Mouse (Mus musculus) ES-Bruce4 (cell line): ENCODE results near the gene Etv5. TPM values are rescaled to one million over a fixed set of nuclear protein-coding genes. Genes with fewer than 3 reads are reported as not detected.

Source experiments
- H3K27ac ChIP-seq: 2 replicates; pipeline ENCODE4 v1.5.1; 2012; ENCODE audit warnings: low read length, inconsistent platforms; ENCODE audit not compliant: insufficient read depth
- H3K27me3 ChIP-seq: 2 replicates; pipeline ENCODE4 v1.6.1; 2012; ENCODE audit warnings: mild to moderate bottlenecking, low read length, inconsistent platforms; ENCODE audit not compliant: control insufficient read depth, poor library complexity, insufficient read depth, severe bottlenecking
- H3K36me3 ChIP-seq: 2 replicates; pipeline ENCODE4 v1.6.1; 2012; ENCODE audit warnings: inconsistent platforms, mild to moderate bottlenecking, low read length, moderate library complexity; ENCODE audit not compliant: control insufficient read depth, poor library complexity, insufficient read depth, severe bottlenecking
- H3K4me1 ChIP-seq: one replicate; pipeline ENCODE4 v1.8.1; 2011; ENCODE audit warnings: low read length; ENCODE audit not compliant: control insufficient read depth, insufficient read depth
- H3K4me3 ChIP-seq: 2 replicates; pipeline ENCODE4 v1.5.1; 2011; ENCODE audit warnings: low read depth, mild to moderate bottlenecking, low read length
- H3K9ac ChIP-seq: 2 replicates; pipeline ENCODE4 v1.6.1; 2012; ENCODE audit warnings: low read depth, mild to moderate bottlenecking, inconsistent platforms; ENCODE audit not compliant: poor library complexity, severe bottlenecking
- H3K9me3 ChIP-seq: replicated peaks from 2 replicates; pipeline ENCODE4 v1.6.1; 2012; ENCODE audit warnings: mild to moderate bottlenecking, low read length, inconsistent platforms; ENCODE audit not compliant: control insufficient read depth, poor library complexity, insufficient read depth, severe bottlenecking
- CTCF ChIP-seq: IDR thresholded peaks from one replicate; pipeline ENCODE4 v1.8.1; 2011; ENCODE audit warnings: low read depth, low read length
- EP300 ChIP-seq: IDR thresholded peaks from 2 replicates; pipeline ENCODE4 v1.6.1; 2011; ENCODE audit warnings: low read depth, low read length; ENCODE audit not compliant: insufficient read depth
- POLR2A ChIP-seq: IDR thresholded peaks from one replicate; pipeline ENCODE4 v1.8.1; 2011; ENCODE audit warnings: low read length; ENCODE audit not compliant: insufficient read depth
- polyA plus RNA-seq: library from polyadenylated mRNA; stranded (reverse); fragments of >200 nt; gene quantifications from 2 replicates; pipeline ENCODE4 v1.2.4, GENCODE M21; 2011; ENCODE audit warnings: low read depth; ENCODE audit not compliant: missing spikeins, insufficient read depth, insufficient read length

The Etv5 gene
- polyA plus RNA-seq, 1 experiment, result 130 TPM

DNA sequence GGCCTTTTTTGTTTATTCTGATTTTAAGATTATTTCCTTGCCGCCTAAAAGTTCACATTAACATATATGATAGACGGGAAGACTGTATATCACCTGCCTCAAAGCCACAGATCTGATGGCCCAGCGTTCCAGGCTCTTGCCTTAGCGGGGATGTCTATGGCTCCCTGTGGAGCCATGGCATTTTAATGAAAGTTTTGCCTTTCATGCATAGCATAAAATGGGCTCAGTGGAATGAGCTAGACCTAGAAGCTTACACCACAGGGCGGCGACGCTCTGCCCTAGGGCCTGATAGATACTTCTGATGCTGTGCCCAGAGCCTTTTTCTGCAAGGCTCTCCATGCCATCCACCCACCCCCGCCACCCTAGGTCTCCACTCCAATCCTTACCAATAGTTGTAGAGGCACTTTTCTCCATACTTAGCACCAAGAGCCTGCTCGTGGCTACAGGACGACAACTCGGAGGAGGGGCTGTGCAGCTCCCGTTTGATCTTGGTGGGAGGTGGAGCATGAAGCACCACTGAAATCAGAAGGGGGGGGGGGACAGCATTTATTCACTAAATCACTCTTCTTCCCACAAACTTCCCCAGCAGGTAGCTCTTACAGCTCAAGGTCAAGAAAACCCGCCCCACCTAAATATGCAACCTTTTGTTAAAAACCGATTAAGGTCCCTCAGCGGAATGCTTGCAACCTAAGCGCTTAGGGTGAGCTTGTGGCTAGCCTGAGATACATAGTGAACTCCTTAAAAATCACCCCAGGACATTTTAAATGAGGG is 26.9 kb downstream of the Etv5 start:
- peaks cover 19% of the 10 kb centered on the region for H3K9me3 ChIP-seq
- no peaks in the 10 kb centered on the region for H3K27me3 ChIP-seq
- TF ChIP-seq EP300 (peak; percentile 80), CTCF (no peak), POLR2A (no peak)
- peak overlapping the region; percentile 53; the same call in 1 of the 2 replicates for H3K9ac ChIP-seq
- peak overlapping the region; percentile 98 for H3K27ac ChIP-seq
- peaks cover 31% of the 10 kb centered on the region for H3K36me3 ChIP-seq
- H3K4me1 ChIP-seq, result peaks cover 15% of the 10 kb centered on the region
- H3K4me3 ChIP-seq, result peak overlapping the region; percentile 16; the same call in 1 of the 2 replicates

DNA sequence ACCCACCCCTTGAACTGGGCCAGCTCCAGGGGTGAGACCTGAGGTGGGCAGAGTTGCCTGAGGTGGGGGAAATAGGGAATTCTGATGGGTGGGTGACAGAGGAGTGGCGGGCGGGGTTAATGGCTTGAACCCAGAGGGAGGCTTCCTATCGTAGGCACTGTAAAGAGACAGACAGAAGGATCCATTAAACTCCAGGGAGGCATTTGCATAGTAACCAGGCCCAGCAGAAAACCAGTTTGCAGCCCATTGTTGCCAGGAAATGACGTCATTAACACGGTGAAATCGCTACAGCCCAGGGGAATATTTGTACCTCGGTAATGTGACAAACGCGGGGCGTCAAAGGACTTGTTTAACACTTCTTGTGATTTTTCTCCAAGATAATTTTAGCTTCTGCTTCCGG is 27.8 kb downstream of the Etv5 start:
- Histone ChIP-seq H3K27ac (peak overlapping the region; percentile 98), H3K36me3 (peaks cover 36% of the 10 kb centered on the region), H3K4me3 (peak overlapping the region; percentile 47; the same call in 1 of the 2 replicates), H3K4me1 (peaks cover 13% of the 10 kb centered on the region), H3K27me3 (no peaks in the 10 kb centered on the region), H3K9me3 (peaks cover 28% of the 10 kb centered on the region), H3K9ac (peak overlapping the region; percentile 42; the same call in 1 of the 2 replicates)
- TF ChIP-seq EP300 (peak; percentile 88), POLR2A (no peak)

DNA sequence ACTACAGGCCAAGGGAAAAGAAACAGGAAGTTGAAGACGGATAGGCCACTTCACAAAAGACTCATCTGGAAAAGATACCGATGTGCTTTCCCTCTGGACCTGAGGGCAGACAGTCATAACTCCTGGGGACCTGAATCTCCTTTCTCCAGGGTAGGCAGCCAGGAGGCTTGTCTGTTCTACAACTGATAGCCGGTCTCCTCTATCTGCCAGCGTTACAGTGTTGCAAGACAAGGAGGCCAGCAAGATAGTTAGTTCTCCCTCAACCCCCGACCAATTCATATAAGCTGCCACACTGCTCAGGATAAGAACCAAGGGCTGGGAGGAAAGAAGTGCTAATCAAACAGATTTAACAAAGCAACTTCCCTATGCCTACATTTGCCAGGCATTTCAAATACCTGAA is 29.5 kb downstream of the Etv5 start:
- Histone ChIP-seq H3K27ac (peak overlapping the region; percentile 24), H3K4me3 (peak overlapping the region; percentile 18), H3K36me3 (peaks cover 48% of the 10 kb centered on the region), H3K9me3 (peaks cover 43% of the 10 kb centered on the region), H3K27me3 (no peaks in the 10 kb centered on the region), H3K9ac (peak overlapping the region; percentile 62; the same call in 1 of the 2 replicates), H3K4me1 (peaks cover 10% of the 10 kb centered on the region)
- TF ChIP-seq CTCF, result no peak
- TF ChIP-seq EP300, result no peak
- no peak for TF ChIP-seq POLR2A

DNA sequence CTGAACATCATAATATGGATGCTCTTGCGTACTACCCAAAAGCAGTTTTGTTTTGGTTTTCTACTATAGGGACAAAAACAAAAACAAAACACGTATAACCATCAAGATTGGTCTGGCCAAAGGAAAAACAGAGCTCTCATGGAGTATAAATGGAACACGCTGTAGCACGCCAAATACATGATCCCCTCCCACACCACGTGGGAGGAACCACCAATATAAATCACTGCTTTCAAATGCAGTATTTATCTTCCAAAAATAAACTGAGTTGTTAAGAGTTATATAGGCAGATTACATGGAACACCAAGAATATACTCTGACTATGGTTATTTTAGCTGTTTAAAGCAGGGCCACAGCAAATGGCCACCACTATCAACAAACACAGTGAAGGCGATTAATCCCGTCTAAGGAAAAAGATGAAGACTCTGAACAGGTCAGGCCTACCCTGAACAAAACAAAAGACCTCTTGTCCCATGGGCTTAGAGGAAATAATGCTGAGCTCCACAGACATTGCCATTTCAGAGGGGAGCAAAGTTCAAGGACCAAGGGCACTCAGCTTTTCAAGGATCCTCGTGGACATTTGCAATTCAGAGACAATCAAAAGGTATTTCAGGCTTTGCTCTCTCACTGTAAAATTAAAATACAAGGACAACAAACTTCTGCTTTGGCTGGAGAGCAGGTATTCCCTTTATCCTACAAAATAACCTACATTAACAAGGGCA is 30.7 kb downstream of the Etv5 start:
- Histone ChIP-seq H3K4me3 (no peak overlapping the region), H3K27ac (peak overlapping the region; percentile 24), H3K36me3 (peaks cover 51% of the 10 kb centered on the region), H3K4me1 (peaks cover 5% of the 10 kb centered on the region), H3K9ac (0 out of 2 replicates have a peak overlapping the region, but pooled peaks have one; percentile 17), H3K9me3 (peaks cover 54% of the 10 kb centered on the region), H3K27me3 (no peaks in the 10 kb centered on the region)
- no peak for TF ChIP-seq EP300
- TF ChIP-seq CTCF, result no peak
- no peak for TF ChIP-seq POLR2A

DNA sequence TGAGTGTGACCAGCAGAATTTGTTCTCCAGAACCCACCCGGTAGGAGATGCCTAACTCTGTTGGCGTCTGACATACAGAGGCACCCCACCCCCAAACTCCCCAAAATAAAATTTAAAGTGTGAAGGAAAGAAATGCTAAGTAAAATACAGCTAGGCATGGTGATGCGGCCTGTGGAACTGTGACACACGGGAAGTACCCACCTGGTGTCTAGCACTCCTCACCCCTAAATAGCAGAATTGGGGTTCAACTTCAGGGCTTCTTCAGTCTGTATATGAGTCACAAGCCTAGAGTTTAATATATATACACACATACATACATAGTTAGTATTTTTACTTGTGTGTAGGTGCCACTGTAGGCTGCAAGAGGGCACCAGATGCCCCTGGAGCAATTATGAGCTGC is 32.8 kb downstream of the Etv5 start:
- no peaks in the 10 kb centered on the region for H3K27me3 ChIP-seq
- H3K4me1 ChIP-seq, result no peaks in the 10 kb centered on the region
- TF ChIP-seq CTCF (no peak), EP300 (no peak), POLR2A (no peak)
- peak overlapping the region; percentile 34; the same call in 1 of the 2 replicates for H3K9ac ChIP-seq
- peaks cover 59% of the 10 kb centered on the region for H3K36me3 ChIP-seq
- no peak overlapping the region for H3K4me3 ChIP-seq
- H3K27ac ChIP-seq, result peak overlapping the region; percentile 96
- peaks cover 69% of the 10 kb centered on the region for H3K9me3 ChIP-seq

DNA sequence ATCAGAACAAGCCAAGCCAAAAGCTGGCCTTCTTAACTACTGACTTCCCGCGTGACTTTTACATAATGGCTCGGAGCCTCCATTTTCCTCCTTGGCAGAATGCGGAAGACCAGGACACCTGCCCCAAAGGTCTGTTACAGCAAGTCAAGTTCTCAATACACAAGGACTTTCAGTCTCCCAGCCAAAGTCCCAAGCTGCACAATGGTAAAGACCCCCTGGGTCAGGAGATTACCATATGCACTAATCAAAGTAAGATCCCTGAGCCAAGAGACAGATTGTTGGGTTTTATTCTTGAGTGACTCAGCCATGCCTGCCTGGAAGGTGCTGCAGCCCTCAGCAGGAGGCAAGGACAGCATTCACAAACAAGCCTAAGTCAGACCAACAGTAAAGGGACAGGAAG is 33.5 kb downstream of the Etv5 start:
- Histone ChIP-seq H3K36me3 (peaks cover 62% of the 10 kb centered on the region), H3K27me3 (no peaks in the 10 kb centered on the region), H3K9me3 (peaks cover 74% of the 10 kb centered on the region), H3K9ac (peak overlapping the region; percentile 55), H3K4me3 (no peak overlapping the region), H3K4me1 (no peaks in the 10 kb centered on the region), H3K27ac (peak overlapping the region; percentile 96)
- TF ChIP-seq CTCF (no peak), EP300 (peak; percentile 97)
